Mouse (Mus musculus) heart, adult 2 months (tissue): ENCODE data around the gene Btnl1. TPM values are rescaled to one million over a fixed set of nuclear protein-coding genes. Genes with fewer than 3 reads are reported as not detected.

Source experiments
- DNase-seq, 2 experiments: peaks; one replicate each; pipeline ENCODE4 v3.0.0; 2021
- H3K27ac ChIP-seq: fragments of 200-600 bp; 2 replicates; pipeline ENCODE4 v1.8.1; 2022
- H3K27me3 ChIP-seq: fragments of 200-500 bp; 2 replicates; pipeline ENCODE4 v1.6.1; 2012; ENCODE audit warnings: mild to moderate bottlenecking, low read length, inconsistent platforms, mixed read lengths; ENCODE audit not compliant: control insufficient read depth, insufficient read depth
- H3K36me3 ChIP-seq: fragments of 200-500 bp; 2 replicates; pipeline ENCODE4 v1.6.1; 2012; ENCODE audit warnings: low read length, inconsistent platforms; ENCODE audit not compliant: control insufficient read depth, insufficient read depth
- H3K4me1 ChIP-seq: fragments of 200-500 bp; 2 replicates; pipeline ENCODE4 v1.6.1; 2011; ENCODE audit warnings: low read length; ENCODE audit not compliant: control insufficient read depth, insufficient read depth
- H3K4me3 ChIP-seq: fragments of 200-600 bp; 2 replicates; pipeline ENCODE4 v1.8.1; 2022
- H3K79me2 ChIP-seq: fragments of 200-500 bp; replicated peaks from 2 replicates; pipeline ENCODE4 v1.6.1; 2012; ENCODE audit warnings: mild to moderate bottlenecking, inconsistent platforms, low read length, moderate library complexity, mixed read lengths; ENCODE audit not compliant: control insufficient read depth, insufficient read depth
- H3K9ac ChIP-seq: fragments of 200-500 bp; 2 replicates; pipeline ENCODE4 v1.6.1; 2012; ENCODE audit warnings: low read depth, mild to moderate bottlenecking, control low read depth, inconsistent platforms, low read length, mixed read lengths
- CTCF ChIP-seq: fragments of 200-600 bp; IDR thresholded peaks from 2 replicates; pipeline ENCODE4 v1.8.1; 2022; ENCODE audit warnings: antibody characterized with exemption, mild to moderate bottlenecking, moderate library complexity
- EP300 ChIP-seq: fragments of 200-500 bp; IDR thresholded peaks from 2 replicates; pipeline ENCODE4 v1.6.1; 2011; ENCODE audit warnings: low read depth, low read length, control low read depth; ENCODE audit not compliant: insufficient read depth
- POLR2A ChIP-seq: fragments of 200-500 bp; IDR thresholded peaks from 2 replicates; pipeline ENCODE4 v1.6.1; 2011; ENCODE audit warnings: mild to moderate bottlenecking, low read depth, low read length, control low read depth; ENCODE audit not compliant: insufficient read depth
- WGBS: fragments of 180-500 bp; shearing (Covaris S2); methylation state at CpG from one replicate; pipeline ENCODE4 v1.1.7; 2018; 5-methylcytosine and 5-hydroxymethylcytosine counted together
- intact Hi-C: fragments of 180-260 bp; cut with DNase I; formaldehyde crosslinking; loops from one replicate; pipeline ENCODE4 v1.15.1; 2025
- long read RNA-seq: library from polyadenylated mRNA; stranded (forward); transcript quantifications from one replicate; pipeline ENCODE4 v2.0.0, GENCODE M21; 2021
- polyA plus RNA-seq: library from polyadenylated mRNA; depleted of rRNA; stranded (reverse); fragments of >200 nt; gene quantifications from 2 replicates; pipeline ENCODE4 v1.2.3, GENCODE M21; 2012; rRNA removed
- total RNA-seq, 2 experiments: library from RNA; stranded (reverse); gene quantifications; 2 replicates each; pipeline ENCODE4 v1.2.3; 2021

The Btnl1 gene
- not detected for total RNA-seq
- polyA plus RNA-seq = not detected in 2 replicates
- long read RNA-seq = 0 reads

DNA sequence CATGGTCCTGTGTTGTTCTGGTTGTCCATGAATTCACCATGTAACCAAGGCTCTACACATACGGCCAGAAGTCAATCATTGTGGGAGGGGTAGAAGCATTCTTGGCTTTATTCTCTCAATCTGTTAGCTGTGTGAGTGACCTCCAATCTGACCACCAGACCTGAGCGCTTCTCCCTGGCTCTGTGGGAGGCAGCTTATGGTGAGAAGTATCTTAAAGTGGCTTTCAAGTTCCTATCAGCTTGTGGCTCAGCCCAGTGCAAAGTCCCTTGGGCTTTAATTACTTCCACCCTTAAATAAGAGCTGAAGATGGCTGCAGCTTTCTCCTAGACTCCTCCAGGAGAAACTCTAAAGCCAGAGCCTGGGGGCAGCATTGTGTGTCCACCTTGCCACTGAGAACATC, at the start of gene Btnl1:
Gene Btnl1 (plus strand): TSS at position 286 of the 400 bp plus-strand sequence.
- H3K79me2 ChIP-seq = no peaks in the 10 kb centered on the region
- H3K27me3 ChIP-seq = no peaks in the 10 kb centered on the region
- DNase-seq = no peak
- H3K4me1 ChIP-seq = no peaks in the 10 kb centered on the region
- WGBS = 68% methylated on average over 2 of the region's 2 CpGs
- H3K27ac ChIP-seq = no peak within 1 kb of the TSS
- intact Hi-C loops = no loop called here
- H3K4me3 ChIP-seq = no peak within 1 kb of the TSS
- TF ChIP-seq CTCF = no peak
- TF ChIP-seq POLR2A = no peak
- TF ChIP-seq EP300 = no peak
- no peaks in the 10 kb centered on the region for H3K36me3 ChIP-seq
- no peak within 1 kb of the TSS for H3K9ac ChIP-seq

DNA sequence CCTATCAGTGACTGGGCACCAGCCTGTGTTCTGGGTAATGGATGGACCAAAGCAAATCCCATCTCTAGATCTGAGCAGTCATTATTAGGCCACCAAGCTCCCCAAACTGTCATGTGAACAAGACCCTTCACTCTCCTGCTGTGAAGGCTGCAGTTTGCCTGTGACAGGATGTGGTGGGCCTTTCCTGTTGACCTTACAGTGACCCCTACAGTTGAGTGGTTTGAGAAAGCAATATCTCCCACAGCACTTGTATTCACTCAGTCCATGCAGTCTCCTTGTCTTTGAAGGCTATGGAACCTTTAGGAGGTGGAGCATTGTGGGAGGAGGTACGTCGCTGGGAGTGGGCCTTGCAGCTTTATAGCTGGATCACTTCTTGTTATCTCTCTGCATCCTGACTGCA, 47.1 kb upstream of the Btnl1 start:
- 38% methylated on average over 2 of the region's 2 CpGs for WGBS
- no peak overlapping the region for H3K9ac ChIP-seq
- no peak overlapping the region for H3K4me3 ChIP-seq
- no peaks in the 10 kb centered on the region for H3K79me2 ChIP-seq
- TF ChIP-seq EP300 = no peak
- no peak for TF ChIP-seq POLR2A
- no peak for TF ChIP-seq CTCF
- no peak for DNase-seq
- no peaks in the 10 kb centered on the region for H3K36me3 ChIP-seq
- H3K4me1 ChIP-seq = no peaks in the 10 kb centered on the region
- H3K27me3 ChIP-seq = no peaks in the 10 kb centered on the region
- intact Hi-C loops = no loop called here
- no peak overlapping the region for H3K27ac ChIP-seq

DNA sequence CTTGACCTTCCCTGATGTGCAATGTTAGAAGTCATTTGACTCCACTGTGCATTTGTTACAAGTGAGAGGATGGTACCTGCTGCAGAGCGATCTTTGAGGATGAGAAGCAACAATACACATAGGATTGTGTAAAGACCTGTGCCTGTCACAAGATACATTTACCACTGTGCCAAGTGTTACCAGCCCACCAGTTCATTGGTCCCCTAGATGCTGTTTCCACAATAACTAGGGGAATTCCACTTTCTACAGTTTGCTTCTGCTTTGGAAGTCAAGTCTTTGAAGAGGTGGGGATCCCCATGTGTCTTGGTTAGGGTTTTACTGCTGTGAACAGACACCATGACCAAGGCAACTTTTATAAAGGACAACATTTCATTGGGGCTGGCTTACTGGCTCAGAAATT, 45.7 kb upstream of the Btnl1 start:
- no peaks in the 10 kb centered on the region for H3K36me3 ChIP-seq
- intact Hi-C loops = no loop called here
- no peak overlapping the region for H3K9ac ChIP-seq
- TF ChIP-seq CTCF (no peak), POLR2A (no peak), EP300 (no peak)
- no peak for DNase-seq
- H3K79me2 ChIP-seq = no peaks in the 10 kb centered on the region
- no peaks in the 10 kb centered on the region for H3K27me3 ChIP-seq
- no peaks in the 10 kb centered on the region for H3K4me1 ChIP-seq
- H3K4me3 ChIP-seq = no peak overlapping the region
- 84% methylated on average over 1 of the region's 1 CpGs for WGBS
- H3K27ac ChIP-seq = no peak overlapping the region

DNA sequence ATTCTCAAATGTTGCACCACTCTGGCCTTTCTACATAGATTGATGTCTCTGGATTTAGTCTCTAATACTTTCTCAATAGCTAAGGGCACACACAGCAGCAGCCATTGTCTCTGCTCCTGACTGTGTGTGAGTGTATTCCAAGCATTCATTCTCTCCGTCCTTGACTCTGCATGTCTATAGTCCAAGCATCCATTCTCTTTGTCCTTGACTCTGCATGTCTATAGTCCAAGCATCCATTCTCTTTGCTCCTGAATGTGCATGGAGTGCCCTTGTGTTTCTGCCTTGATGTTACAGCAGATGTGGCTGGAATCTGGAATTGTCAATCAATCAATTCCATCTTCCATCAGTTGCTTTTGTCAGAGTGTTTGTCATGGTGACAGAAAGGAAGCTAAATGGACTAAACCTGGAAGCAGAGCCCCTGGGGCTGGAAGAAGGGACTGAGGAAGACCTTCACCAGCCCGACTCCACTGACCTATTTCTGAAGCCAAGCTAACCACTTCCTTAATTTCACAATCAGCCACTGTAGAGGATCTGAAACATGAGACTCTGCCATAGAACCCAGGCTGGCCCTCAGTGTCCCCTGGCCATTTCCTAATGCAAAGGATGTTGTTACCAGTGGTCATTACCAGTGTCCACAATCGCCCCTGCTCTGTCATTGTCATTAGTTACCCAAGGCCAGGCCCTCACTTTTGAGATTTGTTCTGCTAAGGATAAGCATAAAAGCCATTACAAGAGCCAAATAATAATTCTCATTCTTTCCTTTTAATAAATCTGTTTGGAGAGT, 36.1 kb upstream of the Btnl1 start:
- WGBS = 45% methylated on average over 3 of the region's 3 CpGs
- no peaks in the 10 kb centered on the region for H3K79me2 ChIP-seq
- no peak overlapping the region for H3K9ac ChIP-seq
- intact Hi-C loops = loop anchor here (10.0 kb wide), 1 partner anchor 246 kb away; the partner anchor contains the start of gene H2-Oa
- no peak for DNase-seq
- no peaks in the 10 kb centered on the region; the same call in 1 of the 2 replicates for H3K4me1 ChIP-seq
- TF ChIP-seq POLR2A (no peak), EP300 (no peak), CTCF (no peak)
- H3K36me3 ChIP-seq = no peaks in the 10 kb centered on the region
- no peak overlapping the region for H3K4me3 ChIP-seq
- H3K27me3 ChIP-seq = no peaks in the 10 kb centered on the region
- no peak overlapping the region for H3K27ac ChIP-seq

DNA sequence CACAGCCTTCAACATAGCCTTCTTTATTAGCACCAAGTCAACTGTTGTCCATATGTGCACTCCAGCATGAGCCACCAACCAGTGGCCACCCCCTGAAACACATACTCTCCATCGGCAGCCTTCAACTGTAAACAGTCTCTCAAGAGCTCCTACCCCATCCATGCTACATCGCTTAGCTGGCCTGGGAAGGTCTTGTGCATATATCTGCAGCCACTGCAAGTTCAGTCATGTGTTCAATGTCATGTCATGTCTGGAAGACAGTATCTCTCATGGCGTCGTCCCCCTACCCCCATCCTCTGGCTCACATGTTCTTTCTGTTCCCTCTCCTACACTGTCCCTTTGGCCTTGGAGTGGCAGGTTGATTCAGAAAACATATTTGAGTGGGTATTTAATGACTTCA, 32.0 kb upstream of the Btnl1 start:
- Histone ChIP-seq H3K27me3 (no peaks in the 10 kb centered on the region), H3K4me3 (no peak overlapping the region), H3K27ac (no peak overlapping the region), H3K4me1 (no peaks in the 10 kb centered on the region; the same call in 1 of the 2 replicates), H3K36me3 (no peaks in the 10 kb centered on the region), H3K79me2 (no peaks in the 10 kb centered on the region), H3K9ac (no peak overlapping the region)
- intact Hi-C loops = loop anchor here (10.0 kb wide), 1 partner anchor 250 kb away; the partner anchor contains the start of gene H2-Oa
- no peak for DNase-seq
- 85% methylated on average over 4 of the region's 4 CpGs for WGBS
- TF ChIP-seq EP300 (no peak), CTCF (no peak), POLR2A (no peak)

DNA sequence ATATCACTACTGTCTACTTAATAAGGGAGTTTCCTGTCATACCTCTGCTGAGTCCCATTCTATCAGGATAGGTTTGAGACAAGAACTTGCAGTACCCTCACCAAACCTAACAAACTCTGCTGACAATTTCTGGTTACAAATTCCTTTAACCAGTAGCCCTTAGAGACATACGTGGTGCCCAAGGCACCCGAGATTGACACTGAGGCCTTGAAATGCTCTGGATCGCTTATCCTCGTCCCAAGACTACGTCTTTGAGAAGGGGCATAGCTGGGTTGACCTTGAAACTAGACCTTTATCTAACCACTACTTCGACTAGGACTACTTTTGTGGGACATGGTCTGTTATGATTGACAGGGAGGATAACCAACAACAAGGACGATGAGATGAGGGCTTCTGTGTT, 31.4 kb upstream of the Btnl1 start:
- Histone ChIP-seq H3K4me3 (no peak overlapping the region), H3K4me1 (no peaks in the 10 kb centered on the region; the same call in 1 of the 2 replicates), H3K79me2 (no peaks in the 10 kb centered on the region), H3K36me3 (no peaks in the 10 kb centered on the region), H3K9ac (no peak overlapping the region), H3K27me3 (no peaks in the 10 kb centered on the region), H3K27ac (no peak overlapping the region)
- WGBS = 81% methylated on average over 7 of the region's 7 CpGs
- TF ChIP-seq POLR2A (no peak), CTCF (no peak), EP300 (no peak)
- intact Hi-C loops = loop anchor here (10.0 kb wide), 1 partner anchor 251 kb away; the partner anchor contains the start of gene H2-Oa
- no peak for DNase-seq
